Mouse (Mus musculus) small intestine, adult 10 weeks (tissue): ENCODE results near the gene Cox18. TPM values are rescaled to one million over a fixed set of nuclear protein-coding genes. Genes with fewer than 3 reads are reported as not detected.

ENCODE experiments used
- polyA plus RNA-seq: library from polyadenylated mRNA; stranded (reverse); fragments of 350-450 nt; fragmentation: Illumina TruSeq; extraction: RNeasy Lipid Tissue Mini Kit (QIAGEN cat#74804); gene quantifications from one replicate; pipeline ENCODE4 v1.2.3, GENCODE M21; 2014; ENCODE audit warnings: low replicate concordance

The Cox18 gene
- 13.5 TPM for polyA plus RNA-seq

GRCm38 (mm10) chr5:90223534-90224381 lies at the start of gene Cox18:
Gene Cox18 (minus strand): TSS chr5:90224001.

Other genes with a start within 250 kb of the Cox18 start
- 156 TPM for gene Ankrd17, start 142.6 kb upstream of the Cox18 start, polyA plus RNA-seq
- gene Gm9958, start 143.2 kb upstream of the Cox18 start, polyA plus RNA-seq: 8.4 TPM
- 2.9 TPM for gene Alb, start 236.9 kb upstream of the Cox18 start, polyA plus RNA-seq